Mouse (Mus musculus): ENCODE results near the gene Il22ra1. TPM values are rescaled to one million over a fixed set of nuclear protein-coding genes. Genes with fewer than 3 reads are reported as not detected.

Gene Il22ra1
- total RNA-seq (2014; rRNA removed) (1.4 and 1.7 TPM in 2 replicates), polyA plus RNA-seq (2012; rRNA removed) (4.1 and 4.5 TPM in 2 replicates)

DNA sequence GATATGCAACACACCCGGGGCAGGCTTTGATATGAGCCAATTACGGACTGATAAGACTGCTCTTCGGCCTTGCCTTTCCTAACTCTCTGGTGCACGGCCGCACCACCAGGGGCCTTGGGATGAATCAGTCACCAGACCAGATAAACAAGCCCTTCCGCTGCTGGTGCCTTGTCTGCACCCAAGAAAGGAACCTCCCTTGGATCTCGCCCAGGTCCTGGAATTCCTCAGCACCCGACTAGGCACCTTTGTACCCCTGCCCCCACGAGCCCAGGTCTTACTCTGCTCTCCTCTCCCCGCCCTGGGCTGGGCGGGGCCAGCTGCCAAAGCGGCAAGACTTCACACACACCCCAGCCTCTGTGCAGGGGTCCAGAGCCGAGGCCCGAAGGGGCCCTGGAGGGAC is at the start of gene Il22ra1:
Il22ra1 (plus strand) TSS at position 356 of the 400 bp plus-strand sequence.
- Histone ChIP-seq H3K27ac (replicated peaks; ENCODE audit: insufficient read depth, low read depth, low read length) (peak within 1 kb of the TSS; percentile 76), H3K9ac (ENCODE audit: low read depth, low read length) (peak within 1 kb of the TSS; percentile 80), H3K4me1 (ENCODE audit: control insufficient read depth, insufficient read depth, low read length) (peaks cover 14% of the 10 kb centered on the region), H3K36me3 (ENCODE audit: control insufficient read depth, insufficient read depth, low read length) (no peaks in the 10 kb centered on the region), H3K4me3 (ENCODE audit: insufficient read depth, low read depth, low read length) (peak within 1 kb of the TSS; percentile 79), H3K79me2 (ENCODE audit: control insufficient read depth, insufficient read depth, low read length) (no peaks in the 10 kb centered on the region), H3K27me3 (ENCODE audit: control insufficient read depth, insufficient read depth, low read length) (no peaks in the 10 kb centered on the region)
- TF ChIP-seq CTCF (IDR thresholded peaks at IDR 0.05; ENCODE audit: low read depth, low read length) (peak; percentile 41; the same call in 1 of the 2 replicates), POLR2A (IDR thresholded peaks at IDR 0.05; ENCODE audit: extremely low read depth, insufficient read depth, low read length) (no peak)
- peak; percentile 85 for DNase-seq (ENCODE audit: extremely low read depth, low read depth, low spot score)
- WGBS = 5% methylated on average over 14 of the region's 14 CpGs

DNA sequence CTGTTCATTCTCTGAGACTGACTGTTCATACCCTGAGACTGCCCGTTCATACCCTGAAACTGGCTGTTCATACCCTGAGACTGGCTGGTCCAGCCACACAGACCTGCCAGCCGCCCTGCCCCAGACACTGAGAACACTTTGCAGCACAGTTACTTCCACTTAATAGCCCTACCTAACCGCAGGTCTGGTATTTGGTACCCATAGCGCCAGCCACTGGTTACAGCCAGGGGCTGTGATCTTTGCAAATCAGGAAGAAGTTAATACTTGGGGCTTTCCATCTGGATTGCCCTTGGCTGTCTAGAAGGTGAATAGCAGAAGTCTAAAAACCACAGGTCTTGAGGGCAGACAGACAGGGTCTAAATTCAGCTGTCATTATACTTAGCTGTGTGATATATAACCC is 48.7 kb upstream of the Il22ra1 start:
- WGBS = 86% methylated on average over 4 of the region's 4 CpGs
- no peak for DNase-seq (ENCODE audit: extremely low read depth, low read depth, low spot score)
- Histone ChIP-seq H3K79me2 (ENCODE audit: control insufficient read depth, insufficient read depth, low read length) (no peaks in the 10 kb centered on the region), H3K4me3 (ENCODE audit: insufficient read depth, low read depth, low read length) (no peak overlapping the region), H3K27me3 (ENCODE audit: control insufficient read depth, insufficient read depth, low read length) (peaks cover 3% of the 10 kb centered on the region; the same call in 1 of the 2 replicates), H3K9ac (ENCODE audit: low read depth, low read length) (no peak overlapping the region), H3K4me1 (ENCODE audit: control insufficient read depth, insufficient read depth, low read length) (no peaks in the 10 kb centered on the region), H3K27ac (replicated peaks; ENCODE audit: insufficient read depth, low read depth, low read length) (no peak overlapping the region), H3K36me3 (ENCODE audit: control insufficient read depth, insufficient read depth, low read length) (no peaks in the 10 kb centered on the region)
- TF ChIP-seq POLR2A (IDR thresholded peaks at IDR 0.05; ENCODE audit: extremely low read depth, insufficient read depth, low read length) (no peak), CTCF (IDR thresholded peaks at IDR 0.05; ENCODE audit: low read depth, low read length) (no peak)

DNA sequence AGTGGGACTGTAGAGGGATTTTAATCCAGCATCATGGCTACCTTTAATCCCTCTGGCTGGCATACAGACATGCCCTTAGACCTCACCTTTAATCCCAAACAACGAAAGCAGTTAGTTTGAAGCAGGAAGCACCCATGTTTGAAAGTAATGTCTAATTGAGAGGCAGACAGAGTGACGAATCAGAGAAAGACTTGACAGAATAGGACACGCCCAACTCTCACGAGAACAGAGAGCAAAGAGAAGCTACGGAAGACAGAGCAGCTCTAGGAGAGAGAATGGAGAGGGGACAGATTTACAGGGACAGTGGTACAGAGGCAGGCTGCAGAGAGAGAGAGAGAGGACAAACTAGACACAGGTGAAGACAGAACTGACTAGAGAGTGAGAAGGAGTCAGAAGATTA is 46.2 kb upstream of the Il22ra1 start:
- Histone ChIP-seq H3K4me1 (ENCODE audit: control insufficient read depth, insufficient read depth, low read length) (peaks cover 6% of the 10 kb centered on the region), H3K4me3 (ENCODE audit: insufficient read depth, low read depth, low read length) (no peak overlapping the region), H3K27ac (replicated peaks; ENCODE audit: insufficient read depth, low read depth, low read length) (no peak overlapping the region), H3K9ac (ENCODE audit: low read depth, low read length) (no peak overlapping the region), H3K27me3 (ENCODE audit: control insufficient read depth, insufficient read depth, low read length) (peaks cover 6% of the 10 kb centered on the region; the same call in 1 of the 2 replicates), H3K79me2 (ENCODE audit: control insufficient read depth, insufficient read depth, low read length) (no peaks in the 10 kb centered on the region), H3K36me3 (ENCODE audit: control insufficient read depth, insufficient read depth, low read length) (no peaks in the 10 kb centered on the region)
- TF ChIP-seq CTCF (IDR thresholded peaks at IDR 0.05; ENCODE audit: low read depth, low read length) = no peak
- TF ChIP-seq POLR2A (IDR thresholded peaks at IDR 0.05; ENCODE audit: extremely low read depth, insufficient read depth, low read length) = no peak
- no peak for DNase-seq (ENCODE audit: extremely low read depth, low read depth, low spot score)
- 79% methylated on average over 5 of the region's 5 CpGs for WGBS

DNA sequence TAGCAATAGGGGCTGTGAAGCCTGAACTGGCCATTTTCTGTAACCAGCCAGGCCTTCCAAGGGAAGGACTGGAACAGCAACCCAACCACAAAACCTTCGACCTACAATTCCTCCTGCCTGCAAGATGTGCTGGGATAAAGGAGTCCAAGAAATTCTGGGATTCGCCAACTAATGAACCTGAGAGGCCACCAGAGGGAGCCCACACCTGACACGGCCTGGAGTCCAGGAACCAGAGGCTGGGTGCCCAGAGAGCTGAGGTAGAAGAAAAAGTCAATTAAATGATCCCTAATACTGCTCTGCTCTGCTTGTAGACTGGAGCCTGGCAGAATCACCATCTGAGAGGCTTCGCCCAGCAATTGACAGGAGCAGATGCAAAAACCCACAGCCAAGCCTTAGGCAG is 44.4 kb upstream of the Il22ra1 start:
- Histone ChIP-seq H3K4me1 (ENCODE audit: control insufficient read depth, insufficient read depth, low read length) (peaks cover 6% of the 10 kb centered on the region), H3K27ac (replicated peaks; ENCODE audit: insufficient read depth, low read depth, low read length) (no peak overlapping the region), H3K27me3 (ENCODE audit: control insufficient read depth, insufficient read depth, low read length) (peaks cover 8% of the 10 kb centered on the region; the same call in 1 of the 2 replicates), H3K9ac (ENCODE audit: low read depth, low read length) (no peak overlapping the region), H3K4me3 (ENCODE audit: insufficient read depth, low read depth, low read length) (no peak overlapping the region), H3K79me2 (ENCODE audit: control insufficient read depth, insufficient read depth, low read length) (no peaks in the 10 kb centered on the region), H3K36me3 (ENCODE audit: control insufficient read depth, insufficient read depth, low read length) (no peaks in the 10 kb centered on the region)
- WGBS = 25% methylated on average over 4 of the region's 4 CpGs
- peak; percentile 15 for DNase-seq (ENCODE audit: extremely low read depth, low read depth, low spot score)
- TF ChIP-seq CTCF (IDR thresholded peaks at IDR 0.05; ENCODE audit: low read depth, low read length) = peak; percentile 67
- no peak for TF ChIP-seq POLR2A (IDR thresholded peaks at IDR 0.05; ENCODE audit: extremely low read depth, insufficient read depth, low read length)

DNA sequence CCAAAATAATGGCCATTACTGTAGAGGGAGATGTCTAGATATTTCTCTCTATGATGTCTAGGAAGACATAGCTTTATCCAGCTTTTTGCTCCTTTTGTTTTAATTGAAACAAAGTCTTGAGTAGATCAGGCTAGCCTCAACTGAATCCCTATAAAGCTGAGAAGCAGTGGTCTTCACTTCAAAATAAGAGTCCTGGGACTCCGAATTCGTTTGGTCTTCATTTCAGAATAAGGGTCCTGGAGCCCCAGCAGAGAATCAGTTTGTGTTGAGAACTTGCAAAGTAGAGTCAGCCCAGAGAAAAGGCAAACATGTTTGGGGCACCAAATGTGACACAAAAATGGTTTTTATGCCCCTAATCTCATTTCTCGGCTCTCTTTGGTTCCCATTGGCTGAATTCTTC is 43.2 kb upstream of the Il22ra1 start:
- no peak overlapping the region for H3K4me3 ChIP-seq (ENCODE audit: insufficient read depth, low read depth, low read length)
- H3K4me1 ChIP-seq (ENCODE audit: control insufficient read depth, insufficient read depth, low read length) = peaks cover 6% of the 10 kb centered on the region
- DNase-seq (ENCODE audit: extremely low read depth, low read depth, low spot score) = no peak
- H3K27ac ChIP-seq (replicated peaks; ENCODE audit: insufficient read depth, low read depth, low read length) = no peak overlapping the region
- TF ChIP-seq POLR2A (IDR thresholded peaks at IDR 0.05; ENCODE audit: extremely low read depth, insufficient read depth, low read length) = no peak
- no peak for TF ChIP-seq CTCF (IDR thresholded peaks at IDR 0.05; ENCODE audit: low read depth, low read length)
- H3K36me3 ChIP-seq (ENCODE audit: control insufficient read depth, insufficient read depth, low read length) = no peaks in the 10 kb centered on the region
- 43% methylated on average over 3 of the region's 3 CpGs for WGBS
- H3K9ac ChIP-seq (ENCODE audit: low read depth, low read length) = no peak overlapping the region
- H3K79me2 ChIP-seq (ENCODE audit: control insufficient read depth, insufficient read depth, low read length) = no peaks in the 10 kb centered on the region
- H3K27me3 ChIP-seq (ENCODE audit: control insufficient read depth, insufficient read depth, low read length) = peaks cover 8% of the 10 kb centered on the region; the same call in 1 of the 2 replicates

DNA sequence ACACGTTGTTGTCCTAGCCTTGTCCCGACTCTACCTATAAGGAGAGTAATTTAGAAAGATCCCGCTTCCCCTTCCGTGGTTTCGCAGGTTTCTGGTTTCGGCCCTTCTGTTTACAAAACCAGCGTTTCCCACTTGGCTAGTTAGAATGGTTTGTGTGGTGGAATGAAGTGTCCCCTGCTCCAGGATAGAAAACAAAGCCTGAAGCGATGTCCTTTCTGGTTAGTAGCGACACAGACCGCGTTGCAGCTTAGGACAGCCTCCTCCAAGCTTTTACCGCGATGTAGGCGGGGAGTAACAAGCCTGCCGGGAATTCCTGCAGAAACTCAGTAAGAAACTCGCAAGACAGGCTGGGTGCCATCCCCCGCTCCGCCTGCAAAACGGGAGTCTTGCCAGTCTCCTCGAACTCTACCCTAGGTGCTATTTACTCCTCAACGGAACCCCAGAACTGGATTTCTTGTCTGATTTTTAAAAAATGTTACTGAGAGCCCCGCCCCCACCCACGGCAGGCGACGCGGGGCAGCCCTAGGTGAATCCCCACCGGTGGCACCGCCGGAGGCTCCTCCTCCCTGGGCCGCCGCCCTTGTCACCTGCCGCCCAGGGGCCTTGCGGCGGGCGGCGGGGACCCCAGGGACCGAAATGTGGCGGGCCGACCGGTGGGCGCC is 41.9 kb upstream of the Il22ra1 start, which contains the start of gene Ifnlr1:
Ifnlr1 (plus strand) TSS at position 382 of the 662 bp plus-strand sequence.
- H3K27ac ChIP-seq (replicated peaks; ENCODE audit: insufficient read depth, low read depth, low read length) = no peak within 1 kb of the TSS
- WGBS = 2% methylated on average over 41 of the region's 41 CpGs
- TF ChIP-seq CTCF (IDR thresholded peaks at IDR 0.05; ENCODE audit: low read depth, low read length) = no peak
- no peaks in the 10 kb centered on the region for H3K79me2 ChIP-seq (ENCODE audit: control insufficient read depth, insufficient read depth, low read length)
- H3K27me3 ChIP-seq (ENCODE audit: control insufficient read depth, insufficient read depth, low read length) = peaks cover 5% of the 10 kb centered on the region; the same call in 1 of the 2 replicates
- no peaks in the 10 kb centered on the region for H3K36me3 ChIP-seq (ENCODE audit: control insufficient read depth, insufficient read depth, low read length)
- DNase-seq (ENCODE audit: extremely low read depth, low read depth, low spot score) = peak; percentile 14
- peak within 1 kb of the TSS; percentile 40; the same call in 1 of the 2 replicates for H3K4me3 ChIP-seq (ENCODE audit: insufficient read depth, low read depth, low read length)
- peaks cover 6% of the 10 kb centered on the region for H3K4me1 ChIP-seq (ENCODE audit: control insufficient read depth, insufficient read depth, low read length)
- H3K9ac ChIP-seq (ENCODE audit: low read depth, low read length) = no peak within 1 kb of the TSS
